In the genomic region with DNA sequence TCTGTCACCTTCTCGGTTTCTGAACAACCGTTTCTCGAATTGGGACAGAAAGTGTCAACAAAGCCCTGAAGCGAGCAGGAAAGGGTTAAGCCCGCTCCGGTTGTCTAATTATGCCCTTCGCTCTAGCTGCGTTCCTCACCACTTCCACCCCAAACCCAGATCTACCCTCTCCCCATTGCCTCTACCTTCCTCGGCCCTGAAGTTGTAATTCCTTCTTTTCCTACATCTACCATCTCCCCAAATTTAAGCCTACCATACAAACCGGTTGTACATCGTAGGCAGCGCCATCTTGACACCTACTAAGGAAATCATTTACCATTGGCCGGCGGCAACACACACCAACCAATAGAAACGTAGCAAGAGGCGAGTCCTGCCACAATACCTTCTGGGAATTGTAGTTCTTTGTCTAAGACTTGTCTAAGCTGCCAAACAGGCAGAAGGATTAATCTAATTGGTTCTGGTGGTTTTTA, we compare ENCODE assay signal across 8 mouse cellular contexts. TPM values are rescaled to one million over a fixed set of nuclear protein-coding genes. Genes with fewer than 3 reads are reported as not detected.
A peak's percentile ranks its signal among the peaks of the same experiment; 100 is the strongest.
DNase-seq lines count a peak whose midpoint lies in the region; ATAC-seq and TF ChIP-seq lines count a peak whose summit lies in the region.

Med24 (minus strand) TSS at position 317 of the 470 bp plus-strand sequence.

- peaks cover 2% of the 10 kb centered on the region; the same call in 1 of the 2 replicates for H3K9me3 ChIP-seq in lung, embryonic 16.5 days (ENCODE audit: control insufficient read depth, low read length)

- peak; percentile 83 for DNase-seq in Muller cell, postnatal 12 days (ENCODE audit: inconsistent ontology term)
- peak; percentile 89 to 93 for DNase-seq in cerebellum, adult 2 months
- DNase-seq in forelimb bud, embryonic 11.5 days (ENCODE audit: low read depth, low spot score), result peak; percentile 88
- peak; percentile 92 for DNase-seq in layer of hippocampus, adult 9-10 months (ENCODE audit: low spot score)
- peak; percentile 96 for DNase-seq in retina, embryonic 14.5 days (ENCODE audit: low spot score)
- peak; percentile 77 for DNase-seq in thymus, postnatal 4 days

- peaks cover 3% of the 10 kb centered on the region for H3K4me1 ChIP-seq in cerebellum, adult 2 months (ENCODE audit: control insufficient read depth, insufficient read depth, low read length)
- peaks cover 8% of the 10 kb centered on the region for H3K4me1 ChIP-seq in lung, embryonic 16.5 days (replicated peaks; ENCODE audit: control insufficient read depth, insufficient read depth, low read length)

- no peaks in the 10 kb centered on the region for H3K27me3 ChIP-seq in cerebellum, adult 2 months (ENCODE audit: control insufficient read depth, insufficient read depth, low read length)
- H3K27me3 ChIP-seq in lung, embryonic 16.5 days (ENCODE audit: control insufficient read depth, insufficient read depth, low read depth, low read length), result no peaks in the 10 kb centered on the region

- H3K36me3 ChIP-seq in lung, embryonic 16.5 days (ENCODE audit: control insufficient read depth, insufficient read depth, low read length), result peaks cover 4% of the 10 kb centered on the region; the same call in 1 of the 2 replicates

- TF ChIP-seq CTCF in cerebellum, adult 2 months (IDR thresholded peaks at IDR 0.05; ENCODE audit: borderline replicate concordance, insufficient read depth, low read depth, low read length), result no peak

- peak; percentile 100 for ATAC-seq in hematopoietic stem cell, adult 5-6 weeks (replicated peaks in 1 of 2; ENCODE audit: insufficient read depth in 1 of 2, low FRiP score in 2 of 2, low TSS enrichment in 1 of 2, low read depth in 1 of 2, poor library complexity in 2 of 2, severe bottlenecking in 2 of 2)
- ATAC-seq in lung, embryonic 16.5 days (ENCODE audit: low read depth), result peak; percentile 96

- peak within 1 kb of the TSS; percentile 63 for H3K9ac ChIP-seq in lung, embryonic 16.5 days (ENCODE audit: low read length)

- H3K27ac ChIP-seq in cerebellum, adult 2 months (ENCODE audit: insufficient read depth, low read length), result peak within 1 kb of the TSS; percentile 49; the same call in 1 of the 2 replicates
- 0 out of 2 replicates have a peak within 1 kb of the TSS, but pooled peaks have one; percentile 47 for H3K27ac ChIP-seq in lung, embryonic 16.5 days (ENCODE audit: low read length)

- under 1% methylated on average over 16 of the region's 16 CpGs for WGBS in cerebellum, adult 2 months
- WGBS in lung, embryonic 16.5 days, result 0% methylated on average over 16 of the region's 16 CpGs

- peak; percentile 69; the same call in 1 of the 2 replicates for TF ChIP-seq POLR2A in cerebellum, adult 2 months (IDR thresholded peaks at IDR 0.05; ENCODE audit: borderline replicate concordance, insufficient read depth, low read length)

- H3K4me2 ChIP-seq in lung, embryonic 16.5 days (ENCODE audit: low read depth, low read length), result peak within 1 kb of the TSS; percentile 79

- H3K4me3 ChIP-seq in cerebellum, adult 2 months (replicated peaks; ENCODE audit: insufficient read depth, low read depth, low read length), result peak within 1 kb of the TSS; percentile 100
- H3K4me3 ChIP-seq in lung, embryonic 16.5 days (ENCODE audit: low read length), result peak within 1 kb of the TSS; percentile 72

RNA-seq across cellular contexts. Expression of gene Med24, which starts in this region (rescaled TPM):
- polyA plus RNA-seq in cerebellum, adult 2 months (2012; rRNA removed), result 105 and 108 TPM in 2 replicates
- total RNA-seq in hematopoietic stem cell, adult 5-6 weeks (2017), result 25.7 and 30.2 TPM in 2 replicates
- polyA plus RNA-seq in lung, embryonic 16.5 days (2015; fragmentation: Nextera tagmentation; extraction: Ambion mirVana), result 56.6 and 57.8 TPM in 2 replicates

Comparison
In these comparisons a context has a peak if more than half of its experiments do, and no peak if none do; other contexts are left out.
1. Peak in every context shown above with its lines: DNase-seq, ATAC-seq, H3K4me3 ChIP-seq and H3K27ac ChIP-seq.